Mouse (Mus musculus) embryonic facial prominence, embryonic 15.5 days (tissue): ENCODE data around the gene Pkp4. TPM values are rescaled to one million over a fixed set of nuclear protein-coding genes. Genes with fewer than 3 reads are reported as not detected.

Experiments used
- ATAC-seq: fragments of 200-750 bp; cut with Nextera tagmentation; 2 replicates; pipeline ENCODE4 v1.8.0; 2017; ENCODE audit warnings: low read depth, moderate TSS enrichment; ENCODE audit not compliant: insufficient number of reproducible peaks, low FRiP score, low TSS enrichment
- H3K27ac ChIP-seq: fragments of 300-500 bp; sonication (generic); replicated peaks from 2 replicates; pipeline ENCODE4 v1.5.1; 2015; ENCODE audit warnings: mild to moderate bottlenecking, inconsistent platforms
- H3K27me3 ChIP-seq: fragments of 300-500 bp; sonication (generic); 2 replicates; pipeline ENCODE4 v1.6.1; 2015; ENCODE audit warnings: inconsistent platforms
- H3K36me3 ChIP-seq: fragments of 300-500 bp; sonication (generic); 2 replicates; pipeline ENCODE4 v1.6.1; 2015; ENCODE audit warnings: mild to moderate bottlenecking, inconsistent platforms
- H3K4me1 ChIP-seq: fragments of 300-500 bp; sonication (generic); 2 replicates; pipeline ENCODE4 v1.6.1; 2015; ENCODE audit warnings: inconsistent platforms
- H3K4me2 ChIP-seq: fragments of 300-500 bp; sonication (generic); replicated peaks from 2 replicates; pipeline ENCODE4 v1.6.1; 2015; ENCODE audit warnings: mild to moderate bottlenecking, inconsistent platforms
- H3K4me3 ChIP-seq: fragments of 300-500 bp; sonication (generic); replicated peaks from 2 replicates; pipeline ENCODE4 v1.5.1; 2015; ENCODE audit warnings: mild to moderate bottlenecking, inconsistent platforms
- H3K9ac ChIP-seq: fragments of 300-500 bp; sonication (generic); 2 replicates; pipeline ENCODE4 v1.6.1; 2015; ENCODE audit warnings: inconsistent platforms
- H3K9me3 ChIP-seq: fragments of 300-500 bp; sonication (generic); replicated peaks from 2 replicates; pipeline ENCODE4 v1.6.1; 2016; ENCODE audit warnings: inconsistent platforms
- WGBS: fragments of 180-500 bp; shearing (Covaris S2); methylation state at CpG from one replicate; pipeline ENCODE4 v1.1.7; 2015; 5-methylcytosine and 5-hydroxymethylcytosine counted together
- polyA plus RNA-seq: library from polyadenylated mRNA; unstranded; fragments of >200 nt; fragmentation: Nextera tagmentation; extraction: Ambion mirVana; gene quantifications from 2 replicates; pipeline ENCODE4 v1.2.1, GENCODE M21; 2015

Pkp4 gene
- polyA plus RNA-seq, 1 experiment from 2014 or later, result 26.1 TPM

- Histone ChIP-seq H3K9me3 (no peaks in the 10 kb centered on the region), H3K27ac (no peak overlapping the region), H3K4me1 (no peaks in the 10 kb centered on the region), H3K4me2 (no peak overlapping the region), H3K9ac (no peak overlapping the region), H3K36me3 (peaks cover 13% of the 10 kb centered on the region; the same call in 1 of the 2 replicates), H3K27me3 (no peaks in the 10 kb centered on the region), H3K4me3 (no peak overlapping the region)
- no peak for ATAC-seq
- WGBS, result 61% methylated on average over 12 of the region's 12 CpGs
Observed at GRCm38 (mm10) chr2:59301671-59302070, 141.0 kb downstream of the Pkp4 start.

GRCm38 (mm10) chr2:59302430-59302829 is 141.8 kb downstream of the Pkp4 start:
- Histone ChIP-seq H3K27ac (no peak overlapping the region), H3K4me1 (no peaks in the 10 kb centered on the region), H3K4me2 (no peak overlapping the region), H3K27me3 (no peaks in the 10 kb centered on the region), H3K9ac (no peak overlapping the region), H3K9me3 (no peaks in the 10 kb centered on the region), H3K4me3 (no peak overlapping the region), H3K36me3 (peaks cover 20% of the 10 kb centered on the region)
- no peak for ATAC-seq
- 74% methylated on average over 6 of the region's 6 CpGs for WGBS

GRCm38 (mm10) chr2:59303530-59304063 is 142.9 kb downstream of the Pkp4 start:
- Histone ChIP-seq H3K9ac (no peak overlapping the region), H3K36me3 (peaks cover 32% of the 10 kb centered on the region), H3K27ac (no peak overlapping the region), H3K27me3 (no peaks in the 10 kb centered on the region), H3K9me3 (no peaks in the 10 kb centered on the region), H3K4me3 (no peak overlapping the region), H3K4me2 (no peak overlapping the region), H3K4me1 (no peaks in the 10 kb centered on the region)
- WGBS, result 86% methylated on average over 12 of the region's 12 CpGs
- ATAC-seq, result no peak

GRCm38 (mm10) chr2:59307302-59307701 is 146.7 kb downstream of the Pkp4 start:
- H3K27me3 ChIP-seq, result no peaks in the 10 kb centered on the region
- no peak overlapping the region for H3K4me3 ChIP-seq
- H3K4me1 ChIP-seq, result no peaks in the 10 kb centered on the region
- H3K27ac ChIP-seq, result no peak overlapping the region
- H3K9ac ChIP-seq, result no peak overlapping the region
- peaks cover 42% of the 10 kb centered on the region for H3K36me3 ChIP-seq
- H3K9me3 ChIP-seq, result no peaks in the 10 kb centered on the region
- WGBS, result 85% methylated on average over 8 of the region's 8 CpGs
- ATAC-seq, result no peak
- H3K4me2 ChIP-seq, result no peak overlapping the region

GRCm38 (mm10) chr2:59308055-59308454 is 147.4 kb downstream of the Pkp4 start:
- no peaks in the 10 kb centered on the region for H3K27me3 ChIP-seq
- no peak overlapping the region for H3K4me2 ChIP-seq
- no peaks in the 10 kb centered on the region for H3K9me3 ChIP-seq
- H3K4me3 ChIP-seq, result no peak overlapping the region
- H3K9ac ChIP-seq, result no peak overlapping the region
- WGBS, result 93% methylated on average over 19 of the region's 19 CpGs
- H3K4me1 ChIP-seq, result no peaks in the 10 kb centered on the region
- ATAC-seq, result no peak
- peaks cover 42% of the 10 kb centered on the region for H3K36me3 ChIP-seq
- no peak overlapping the region for H3K27ac ChIP-seq

- 66% methylated on average over 6 of the region's 6 CpGs for WGBS
- H3K9ac ChIP-seq, result no peak overlapping the region
- no peak overlapping the region for H3K27ac ChIP-seq
- H3K27me3 ChIP-seq, result no peaks in the 10 kb centered on the region
- no peaks in the 10 kb centered on the region for H3K9me3 ChIP-seq
- H3K4me2 ChIP-seq, result no peak overlapping the region
- H3K36me3 ChIP-seq, result peaks cover 38% of the 10 kb centered on the region
- ATAC-seq, result no peak
- no peaks in the 10 kb centered on the region for H3K4me1 ChIP-seq
- no peak overlapping the region for H3K4me3 ChIP-seq
Observed at GRCm38 (mm10) chr2:59313293-59313692, 152.6 kb downstream of the Pkp4 start.

- 100% methylated on average over 1 of the region's 1 CpGs for WGBS
- peaks cover 51% of the 10 kb centered on the region for H3K36me3 ChIP-seq
- no peak overlapping the region for H3K4me2 ChIP-seq
- no peaks in the 10 kb centered on the region for H3K27me3 ChIP-seq
- H3K27ac ChIP-seq, result no peak overlapping the region
- H3K9ac ChIP-seq, result no peak overlapping the region
- ATAC-seq, result no peak
- no peak overlapping the region for H3K4me3 ChIP-seq
- no peaks in the 10 kb centered on the region for H3K4me1 ChIP-seq
- peaks cover 10% of the 10 kb centered on the region for H3K9me3 ChIP-seq
Observed at GRCm38 (mm10) chr2:59318631-59319030, 158.0 kb downstream of the Pkp4 start.

GRCm38 (mm10) chr2:59327946-59328345 is 167.3 kb downstream of the Pkp4 start:
- H3K27ac ChIP-seq, result no peak overlapping the region
- H3K27me3 ChIP-seq, result no peaks in the 10 kb centered on the region
- no peaks in the 10 kb centered on the region for H3K9me3 ChIP-seq
- H3K9ac ChIP-seq, result no peak overlapping the region
- 95% methylated on average over 5 of the region's 5 CpGs for WGBS
- peaks cover 8% of the 10 kb centered on the region; the same call in 1 of the 2 replicates for H3K36me3 ChIP-seq
- no peak overlapping the region for H3K4me2 ChIP-seq
- H3K4me3 ChIP-seq, result no peak overlapping the region
- H3K4me1 ChIP-seq, result 0 out of 2 replicates have a peak, but pooled peaks cover 3% of the 10 kb centered on the region
- ATAC-seq, result no peak

- Histone ChIP-seq H3K4me1 (no peaks in the 10 kb centered on the region), H3K9ac (no peak overlapping the region), H3K27me3 (no peaks in the 10 kb centered on the region), H3K36me3 (peaks cover 13% of the 10 kb centered on the region; the same call in 1 of the 2 replicates), H3K27ac (no peak overlapping the region), H3K4me3 (no peak overlapping the region), H3K4me2 (no peak overlapping the region), H3K9me3 (no peaks in the 10 kb centered on the region)
- 80% methylated on average over 9 of the region's 9 CpGs for WGBS
- no peak for ATAC-seq
Observed at GRCm38 (mm10) chr2:59331093-59331492, 170.4 kb downstream of the Pkp4 start.

- Histone ChIP-seq H3K9ac (no peak overlapping the region), H3K36me3 (peaks cover 19% of the 10 kb centered on the region), H3K27ac (no peak overlapping the region), H3K9me3 (no peaks in the 10 kb centered on the region), H3K4me3 (no peak overlapping the region), H3K4me2 (no peak overlapping the region), H3K4me1 (no peaks in the 10 kb centered on the region), H3K27me3 (no peaks in the 10 kb centered on the region)
- ATAC-seq, result no peak
- 89% methylated on average over 4 of the region's 4 CpGs for WGBS
Observed at GRCm38 (mm10) chr2:59332523-59332922, 171.9 kb downstream of the Pkp4 start.

- no peaks in the 10 kb centered on the region for H3K9me3 ChIP-seq
- H3K36me3 ChIP-seq, result peaks cover 26% of the 10 kb centered on the region
- H3K27me3 ChIP-seq, result no peaks in the 10 kb centered on the region
- H3K4me3 ChIP-seq, result no peak overlapping the region
- no peak overlapping the region for H3K4me2 ChIP-seq
- no peak overlapping the region for H3K9ac ChIP-seq
- peak; percentile 85 for ATAC-seq
- H3K4me1 ChIP-seq, result peaks cover 11% of the 10 kb centered on the region; the same call in 1 of the 2 replicates
- peak overlapping the region; percentile 73 for H3K27ac ChIP-seq
- WGBS, result 26% methylated on average over 11 of the region's 11 CpGs
Observed at GRCm38 (mm10) chr2:59338501-59338900, 177.9 kb downstream of the Pkp4 start.

GRCm38 (mm10) chr2:59338926-59339325 is 178.3 kb downstream of the Pkp4 start:
- H3K36me3 ChIP-seq, result peaks cover 26% of the 10 kb centered on the region
- H3K4me2 ChIP-seq, result no peak overlapping the region
- ATAC-seq, result no peak
- no peak overlapping the region for H3K4me3 ChIP-seq
- no peaks in the 10 kb centered on the region for H3K9me3 ChIP-seq
- H3K27ac ChIP-seq, result peak overlapping the region; percentile 73
- WGBS, result 70% methylated on average over 8 of the region's 8 CpGs
- no peak overlapping the region for H3K9ac ChIP-seq
- peaks cover 11% of the 10 kb centered on the region; the same call in 1 of the 2 replicates for H3K4me1 ChIP-seq
- H3K27me3 ChIP-seq, result no peaks in the 10 kb centered on the region
